Mouse (Mus musculus) cerebellum, adult (tissue): Measurements from ENCODE around the gene Zmym6.

Source experiments
- ATAC-seq: cut with Nextera tagmentation; 2 replicates; pipeline ENCODE4 v1.9.2; 2017; ENCODE audit warnings: mild to moderate bottlenecking, moderate library complexity, mixed read lengths; ENCODE audit not compliant: insufficient number of reproducible peaks, low FRiP score, low TSS enrichment

Zmym6 gene

DNA sequence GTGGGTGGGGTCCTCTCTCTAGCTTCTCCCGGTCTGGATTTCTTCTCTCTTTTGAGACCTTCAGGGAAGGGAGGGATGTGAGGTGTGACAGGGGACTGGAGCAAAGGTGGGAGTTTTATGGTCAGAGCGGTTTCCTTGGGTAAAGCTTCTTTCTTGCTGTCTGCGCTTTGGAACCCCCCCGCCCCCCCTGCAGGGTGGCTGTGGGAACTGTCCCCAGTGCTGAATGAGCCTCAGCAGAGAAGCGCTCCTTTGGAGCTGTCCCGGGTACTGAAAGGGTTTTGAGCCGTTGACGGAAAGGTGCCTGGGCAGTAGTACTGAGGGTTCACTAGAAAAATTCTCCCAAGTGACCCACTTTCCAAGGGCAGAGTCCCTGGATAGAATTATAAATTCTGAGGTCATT is 96.3 kb downstream of the Zmym6 start:
- ATAC-seq: no peak
